Mouse (Mus musculus): ENCODE measurements at regions not wholly inside any gene's neighbourhood (a gene's known extent, or its start where the extent isn't known, plus 50 kb on each side); places are given as distances from the start of the nearest gene placed in this dataset.
"Not testable (repeated sequence)": the region's sequence is repeated elsewhere in the genome, so short reads cannot be mapped to it uniquely, and the experiment has no call there.

GRCm38 (mm10) chr13:52281271-52281670, 249.8 kb downstream of the Diras2 start:
- DNase-seq, result no peak

GRCm38 (mm10) chr13:52282500-52282899, 248.6 kb downstream of the Diras2 start:
- DNase-seq, result no peak

GRCm38 (mm10) chr13:52283456-52283855, 247.6 kb downstream of the Diras2 start:
- DNase-seq, result peak in 1 of 2 experiments; percentile 13

GRCm38 (mm10) chr13:52284026-52284801, 246.9 kb downstream of the Diras2 start:
- no peak for DNase-seq

DNA sequence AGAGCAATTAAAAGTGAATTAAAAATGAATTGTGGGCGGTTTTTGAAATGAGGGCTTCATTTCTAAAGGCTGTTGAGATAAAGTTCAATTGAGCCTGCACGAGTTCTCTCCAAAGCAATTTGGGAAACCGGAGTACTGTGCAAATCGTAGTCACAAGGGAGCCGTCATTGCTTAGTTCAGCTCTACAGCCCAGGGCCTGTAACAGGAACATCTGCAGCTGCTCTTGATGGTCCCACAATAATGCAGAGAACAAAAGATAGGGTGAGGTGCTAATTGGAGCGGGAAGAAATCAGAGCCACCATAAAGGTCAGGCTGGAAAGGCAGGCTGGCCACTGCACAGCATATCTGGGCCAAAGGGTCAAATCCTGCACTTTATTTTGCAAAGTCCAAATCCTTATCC, 242.7 kb downstream of the Diras2 start:
- DNase-seq, result no peak

DNA sequence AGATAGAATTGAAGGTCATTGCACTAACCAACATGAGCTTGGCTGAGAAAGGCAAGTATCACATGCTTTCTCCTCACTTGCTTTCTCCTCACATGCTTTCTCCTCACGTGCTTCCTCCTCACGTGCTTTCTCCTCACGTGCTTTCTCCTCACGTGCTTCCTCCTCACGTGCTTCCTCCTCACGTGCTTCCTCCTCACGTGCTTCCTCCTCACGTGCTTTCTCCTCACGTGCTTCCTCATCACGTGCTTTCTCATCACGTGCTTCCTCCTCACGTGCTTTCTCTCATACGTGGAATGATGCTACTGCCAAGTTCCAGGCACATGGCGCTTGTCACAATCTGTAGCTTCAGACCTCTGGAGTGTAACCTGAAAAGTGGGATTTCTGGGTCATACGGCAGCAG, 235.2 kb downstream of the Diras2 start:
- no peak for DNase-seq

- DNase-seq, result peak; percentile 6 to 14
Measured at GRCm38 (mm10) chr13:52296541-52297276, 234.4 kb downstream of the Diras2 start.

GRCm38 (mm10) chr13:52297277-52297623, 233.8 kb downstream of the Diras2 start:
- DNase-seq, result no peak

- DNase-seq, result no peak
Measured at GRCm38 (mm10) chr13:52298362-52298761, 232.7 kb downstream of the Diras2 start.

- DNase-seq, result not testable (repeated sequence)
Measured at GRCm38 (mm10) chr13:52305328-52305727, 225.8 kb downstream of the Diras2 start.

DNA sequence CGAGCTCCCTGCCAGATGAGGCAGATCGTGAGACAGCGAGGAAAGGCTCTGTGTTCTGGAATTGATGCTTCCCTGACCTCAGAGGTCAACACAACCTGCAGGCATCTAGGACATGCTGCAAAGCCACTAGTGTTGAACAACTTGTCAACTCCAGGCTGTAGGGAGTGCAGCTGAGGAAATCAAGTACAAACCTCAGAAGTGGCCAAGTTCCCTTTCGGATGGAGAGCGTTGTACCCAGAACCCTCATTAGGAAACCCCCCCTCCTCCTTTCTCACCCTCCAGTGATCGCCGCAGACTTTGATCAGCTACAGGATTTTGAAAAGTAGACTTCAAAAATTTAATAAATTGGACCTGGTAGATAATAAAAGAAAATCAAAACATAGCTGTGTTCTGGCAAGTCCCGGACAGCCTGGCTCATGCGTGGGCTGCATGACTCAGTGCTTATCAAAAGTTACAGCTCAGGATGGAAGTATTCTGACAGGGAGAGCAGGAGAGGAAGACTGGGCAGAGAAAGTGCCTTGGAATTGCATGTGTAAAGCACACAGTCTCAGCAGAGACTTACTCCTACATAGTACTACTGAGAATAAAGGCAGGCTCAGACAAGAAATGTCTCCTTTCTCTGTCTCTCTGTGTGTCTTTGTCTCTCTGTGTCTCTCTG, 224.2 kb downstream of the Diras2 start:
- no peak for DNase-seq

DNA sequence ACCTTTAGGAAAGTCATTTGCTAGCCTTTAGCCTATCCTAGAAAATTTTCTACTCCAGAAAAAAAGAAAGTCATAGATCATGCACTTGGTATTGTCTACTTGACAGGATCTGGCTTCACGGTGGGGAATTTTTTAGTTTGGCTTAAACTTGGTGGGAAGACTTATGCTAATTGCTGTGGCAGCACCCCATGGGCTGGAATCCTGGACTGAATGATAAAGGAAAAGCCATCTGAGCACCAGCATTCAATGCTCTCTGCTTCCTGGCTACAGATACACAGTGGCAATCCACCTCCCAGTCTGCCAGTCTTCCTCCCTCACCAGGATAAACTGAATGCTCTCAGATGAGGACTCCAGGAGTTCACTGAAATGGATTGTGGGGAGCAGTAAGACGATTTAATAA, 220.1 kb downstream of the Diras2 start:
- no peak for DNase-seq

- no peak for DNase-seq
Measured at GRCm38 (mm10) chr13:52318276-52318675, 212.8 kb downstream of the Diras2 start.

GRCm38 (mm10) chr13:52323691-52324090, 207.4 kb downstream of the Diras2 start:
- DNase-seq, result no peak

GRCm38 (mm10) chr13:52324378-52324777, 206.7 kb downstream of the Diras2 start:
- not testable (repeated sequence) for DNase-seq

DNA sequence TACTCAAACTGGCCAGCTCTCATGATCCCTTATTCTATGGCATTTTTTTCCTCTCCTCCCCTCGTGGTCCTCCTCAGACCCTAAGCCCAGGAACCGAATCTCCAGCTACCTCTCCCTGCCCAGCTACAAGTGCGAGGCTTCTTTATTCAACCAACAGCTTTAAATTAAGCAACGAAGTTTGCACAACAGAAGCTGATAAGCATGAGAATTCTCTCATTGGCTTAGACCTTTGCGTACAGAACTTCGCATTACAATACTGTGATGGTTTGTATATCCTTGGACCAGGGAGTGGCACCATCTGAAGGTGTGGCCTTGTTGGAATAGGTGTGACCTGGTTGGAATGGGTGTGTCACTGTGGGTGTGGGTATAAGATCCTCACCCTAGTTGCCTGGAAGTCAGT, 205.4 kb downstream of the Diras2 start:
- DNase-seq, result not testable (repeated sequence)

GRCm38 (mm10) chr13:52327734-52328133, 203.3 kb downstream of the Diras2 start:
- no peak for DNase-seq

- DNase-seq, result no peak
Measured at GRCm38 (mm10) chr13:52328766-52329165, 202.3 kb downstream of the Diras2 start.

DNA sequence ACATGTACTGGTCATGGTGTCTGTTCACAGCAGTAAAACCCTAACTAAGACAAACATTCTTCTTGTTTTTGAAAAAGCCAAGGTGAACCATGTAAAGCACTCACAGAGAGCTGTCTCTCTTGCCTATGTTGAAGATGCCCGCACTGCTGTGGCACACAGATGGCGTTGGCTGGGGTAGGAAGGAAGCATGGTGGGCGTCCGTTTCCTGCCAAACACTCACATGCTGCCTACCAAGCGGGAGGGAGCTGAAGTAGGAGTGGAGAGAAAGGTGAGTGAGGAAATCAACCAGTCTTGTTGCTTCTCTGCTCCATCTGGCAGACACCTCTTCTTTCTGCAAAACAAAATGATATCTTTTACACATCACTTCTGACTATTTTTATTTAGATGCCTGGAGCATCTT, 200.0 kb downstream of the Diras2 start:
- DNase-seq, result peak; percentile 69 to 82

- DNase-seq, result no peak
Measured at GRCm38 (mm10) chr13:52334962-52335361, 196.1 kb downstream of the Diras2 start.

- peak; percentile 33 to 54 for DNase-seq
Measured at GRCm38 (mm10) chr13:52337936-52338335, 193.1 kb downstream of the Diras2 start.

DNA sequence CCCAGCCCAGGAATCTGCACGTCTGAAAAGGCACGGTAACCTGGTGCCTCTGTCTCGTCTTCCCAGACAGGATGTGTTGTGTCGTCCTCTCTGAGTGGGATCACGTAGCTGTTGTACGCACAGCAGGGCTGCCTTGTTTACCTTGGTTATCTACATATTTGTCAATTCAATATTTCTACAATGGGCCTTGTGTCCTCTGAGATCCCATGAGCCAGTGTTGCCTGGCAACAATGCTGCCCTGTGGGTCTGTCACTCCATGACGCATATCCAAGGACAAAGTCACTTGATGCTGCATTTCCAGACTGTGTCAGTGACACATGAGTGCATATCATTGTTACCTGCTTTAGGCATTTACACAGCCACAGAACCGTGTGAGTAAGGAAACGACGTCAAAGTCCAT, 191.9 kb downstream of the Diras2 start:
- no peak for DNase-seq

GRCm38 (mm10) chr13:52341981-52342380, 189.1 kb downstream of the Diras2 start:
- DNase-seq, result peak; percentile 36 to 63

DNA sequence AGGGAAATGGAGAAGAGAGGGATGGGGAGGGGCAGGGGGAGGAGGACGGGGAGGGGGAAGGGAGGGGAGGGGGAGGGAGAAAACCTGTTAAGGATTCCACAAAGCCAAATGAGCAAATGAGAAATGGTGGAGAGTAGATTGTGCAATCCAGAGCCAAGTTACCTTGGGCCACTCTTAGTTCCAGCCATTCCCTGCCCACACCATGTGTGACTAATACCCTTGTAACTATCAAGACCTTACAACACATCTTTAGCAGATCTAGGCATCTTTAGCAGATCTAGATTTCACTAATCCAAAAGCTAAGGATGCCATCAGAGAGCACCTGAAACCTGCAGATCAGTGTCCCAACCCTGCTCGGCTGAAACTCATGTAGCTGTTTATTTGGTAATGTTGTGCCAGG, 186.7 kb downstream of the Diras2 start:
- DNase-seq, result no peak

All from thymus, postnatal 36 days (tissue).